Mouse (Mus musculus): ENCODE data around the gene Dnajc11.

DNA sequence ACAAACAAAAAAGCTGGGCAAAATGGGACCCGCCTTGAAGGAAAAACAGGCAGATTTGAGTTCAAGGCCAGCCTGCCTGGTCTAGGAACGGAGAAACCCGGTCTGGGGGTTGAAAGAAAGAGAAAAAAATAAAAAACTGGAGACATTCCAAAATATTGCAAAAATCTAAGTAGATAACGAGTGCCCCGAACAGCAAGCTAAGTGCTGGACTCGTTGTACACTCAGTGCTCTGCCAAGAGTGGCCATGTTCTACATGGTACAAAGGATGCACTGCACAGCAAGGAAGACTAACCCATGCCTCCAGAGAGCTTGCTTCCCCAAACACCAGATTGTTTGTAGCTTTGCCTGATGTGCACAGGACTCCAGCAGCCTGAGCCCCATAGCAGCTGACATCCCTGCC lies 59.5 kb downstream of the Dnajc11 start:
- no peak for TF ChIP-seq CTCF (IDR thresholded peaks at IDR 0.05; ENCODE audit: low read depth)
- TF ChIP-seq EP300 (IDR thresholded peaks at IDR 0.05; ENCODE audit: low read depth), result no peak

All from liver, postnatal 0 days (tissue).